In the genomic region with DNA sequence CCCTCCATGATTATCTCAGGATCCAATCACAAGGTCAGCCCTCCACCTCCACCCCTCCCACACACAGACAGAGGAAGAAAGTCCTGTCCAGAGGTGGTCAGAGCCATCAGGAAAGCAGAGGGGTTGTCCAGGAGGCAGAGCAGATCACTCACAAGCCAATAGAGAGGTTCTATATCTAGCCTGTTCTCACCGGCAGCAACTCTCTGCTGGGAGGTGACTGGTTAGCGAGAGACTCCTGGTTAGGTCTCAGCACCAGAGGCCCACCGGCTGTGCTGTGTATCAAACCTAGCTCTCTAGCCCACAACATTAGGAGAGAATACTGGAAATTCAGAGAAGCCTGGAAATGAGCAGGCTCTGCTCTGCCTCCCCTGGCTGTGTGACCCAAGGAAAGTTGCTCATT, we compare ENCODE assay signal across 14 mouse cellular contexts.
"Had no signal": no experiment of that assay in that cellular context is flagged by ENCODE, and none has a peak within 500 bp of the region (broad histone marks: within the 10 kb centered on the region; RNA-seq: fewer than 3 reads in every experiment).

No protein-coding gene starts in this region.

- H3K36me3 ChIP-seq: limb, embryonic 10.5 days; midbrain, embryonic 12.5 days had no signal

- H3K4me2 ChIP-seq: midbrain, embryonic 12.5 days had no signal

- H3K27ac ChIP-seq: left cerebral cortex, adult 2 months; limb, embryonic 10.5 days; liver, embryonic 14.5 days; midbrain, embryonic 12.5 days; stomach, postnatal 0 days had no signal

- H3K9ac ChIP-seq: liver, embryonic 14.5 days; midbrain, embryonic 12.5 days had no signal

- H3K9me3 ChIP-seq: limb, embryonic 10.5 days; midbrain, embryonic 12.5 days had no signal

- ATAC-seq: intestine, postnatal 0 days; lung, postnatal 0 days had no signal

- DNase-seq: kidney, adult 8-10 months; kidney, postnatal 25 days; lung, adult 2 months; lung, postnatal 36 days; right cerebral cortex, postnatal 14 days; thymus, adult 2 months; thymus, postnatal 25 days had no signal

- H3K4me3 ChIP-seq: left cerebral cortex, adult 2 months; limb, embryonic 10.5 days; midbrain, embryonic 12.5 days had no signal
